Mouse (Mus musculus): ENCODE measurements around the gene Tmsb15b2.
A peak's percentile ranks its signal among the peaks of the same experiment; 100 is the strongest.

- TF ChIP-seq EP300 (IDR thresholded peaks at IDR 0.05; ENCODE audit: low read depth in 1 of 2, low read length in 2 of 2) (no peak), CTCF (IDR thresholded peaks at IDR 0.05 in 2 of 3, conservative IDR thresholded peaks at IDR 0.05 in 1 of 3; ENCODE audit: control insufficient read depth in 1 of 3, insufficient read depth in 1 of 3, low read depth in 2 of 3, low read length in 3 of 3, poor library complexity in 1 of 3, severe bottlenecking in 1 of 3) (peak; percentile 60 to 75 (median 63)), JUND (IDR thresholded peaks at IDR 0.05; ENCODE audit: low read depth, low read length) (no peak), ZNF384 (IDR thresholded peaks at IDR 0.05; ENCODE audit: low read depth, low read length) (no peak), ETS1 (IDR thresholded peaks at IDR 0.05; ENCODE audit: low read depth, low read length) (no peak), E2F4 (IDR thresholded peaks at IDR 0.05; ENCODE audit: borderline replicate concordance, low read depth, low read length) (no peak), NRF1 (IDR thresholded peaks at IDR 0.05; ENCODE audit: insufficient read depth, low read depth, low read length, poor library complexity, severe bottlenecking) (no peak), POLR2AphosphoS2 (IDR thresholded peaks at IDR 0.05; ENCODE audit: low read length) (no peak), GATA1 (IDR thresholded peaks at IDR 0.05; ENCODE audit: low read depth, low read length) (no peak), UBTF (IDR thresholded peaks at IDR 0.05; ENCODE audit: borderline replicate concordance, insufficient read depth, low read depth, low read length) (no peak), MYC (IDR thresholded peaks at IDR 0.05; ENCODE audit: low read depth, low read length) (no peak)
These were observed 3.3 kb upstream of the Tmsb15b2 start for GRCm38 (mm10) chrX:136978616-136979015.
